In genomic region chr13:93966271-93966670, GRCm38 (mm10) we compare ENCODE assay signal across 16 mouse cellular contexts.
A peak's percentile ranks its signal among the peaks of the same experiment; 100 is the strongest.
DNase-seq lines count a peak whose midpoint lies in the region; ATAC-seq and TF ChIP-seq lines count a peak whose summit lies in the region.
"Had no signal": no experiment of that assay in that cellular context is flagged by ENCODE, and none has a peak within 500 bp of the region (broad histone marks: within the 10 kb centered on the region; RNA-seq: fewer than 3 reads in every experiment).

No protein-coding gene starts in this region.

- H3K9ac ChIP-seq in forebrain, embryonic 13.5 days = no peak overlapping the region
- H3K9ac ChIP-seq in limb, embryonic 13.5 days = no peak overlapping the region
- H3K9ac ChIP-seq: liver, postnatal 0 days; stomach, embryonic 15.5 days had no signal

- 0 out of 2 replicates have a peak, but pooled peaks cover 3% of the 10 kb centered on the region for H3K27me3 ChIP-seq in forebrain, embryonic 13.5 days
- H3K27me3 ChIP-seq in limb, embryonic 13.5 days = no peaks in the 10 kb centered on the region
- no peaks in the 10 kb centered on the region for H3K27me3 ChIP-seq in kidney, adult 2 months (replicated peaks; ENCODE audit: control insufficient read depth, insufficient read depth, low read length)
- H3K27me3 ChIP-seq: stomach, embryonic 15.5 days had no signal

- TF ChIP-seq POLR2A in kidney, adult 2 months (IDR thresholded peaks at IDR 0.05; ENCODE audit: low read depth, low read length) = no peak

- H3K9me3 ChIP-seq in forebrain, embryonic 13.5 days (replicated peaks) = no peaks in the 10 kb centered on the region
- no peaks in the 10 kb centered on the region for H3K9me3 ChIP-seq in limb, embryonic 13.5 days
- H3K9me3 ChIP-seq: stomach, embryonic 15.5 days had no signal

- DNase-seq in layer of hippocampus, adult 8-10 months (ENCODE audit: low spot score in 2 of 2) = peak; percentile 5 to 7
- DNase-seq in layer of hippocampus, postnatal 36 days = no peak
- peak; percentile 16 for DNase-seq in brain, embryonic 18.5 days (ENCODE audit: low read depth, low spot score)
- DNase-seq in kidney, adult 2 months = no peak
- no peak for DNase-seq in ovary, adult 18-20 months (ENCODE audit: low spot score)
- DNase-seq in urinary bladder, postnatal 25 days (ENCODE audit: low spot score) = no peak
- DNase-seq: adrenal gland, postnatal 36 days; cerebellum, adult 11-12 months; gastrocnemius, adult 2 months; heart, postnatal 4 days; kidney, adult 18-20 months; liver, postnatal 0 days had no signal

- no peak overlapping the region for H3K27ac ChIP-seq in forebrain, embryonic 13.5 days
- no peak overlapping the region for H3K27ac ChIP-seq in limb, embryonic 13.5 days
- no peak overlapping the region for H3K27ac ChIP-seq in kidney, adult 2 months (ENCODE audit: insufficient read depth, low read depth, low read length)
- H3K27ac ChIP-seq: gastrocnemius, adult 2 months; stomach, embryonic 15.5 days had no signal

- no peaks in the 10 kb centered on the region for H3K36me3 ChIP-seq in forebrain, embryonic 13.5 days (ENCODE audit: poor library complexity, severe bottlenecking)
- no peaks in the 10 kb centered on the region for H3K36me3 ChIP-seq in limb, embryonic 13.5 days
- no peaks in the 10 kb centered on the region for H3K36me3 ChIP-seq in kidney, adult 2 months (ENCODE audit: control insufficient read depth, insufficient read depth, low read length)
- H3K36me3 ChIP-seq: stomach, embryonic 15.5 days had no signal

- peak; percentile 86 for ATAC-seq in forebrain, embryonic 13.5 days
- ATAC-seq in limb, embryonic 13.5 days (ENCODE audit: low FRiP score, low read depth) = peak; percentile 73; the same call in 1 of the 2 replicates
- ATAC-seq: liver, postnatal 0 days had no signal

- no peak overlapping the region for H3K4me3 ChIP-seq in forebrain, embryonic 13.5 days
- H3K4me3 ChIP-seq in limb, embryonic 13.5 days = no peak overlapping the region
- no peak overlapping the region for H3K4me3 ChIP-seq in kidney, adult 2 months (ENCODE audit: insufficient read depth, low read depth, low read length)
- H3K4me3 ChIP-seq: erythroblast, embryonic 14.5 days; gastrocnemius, adult 2 months; stomach, embryonic 15.5 days had no signal

- H3K4me2 ChIP-seq in forebrain, embryonic 13.5 days = no peak overlapping the region
- H3K4me2 ChIP-seq in limb, embryonic 13.5 days (replicated peaks) = no peak overlapping the region
- H3K4me2 ChIP-seq: stomach, embryonic 15.5 days had no signal

- no peak for TF ChIP-seq CTCF in kidney, adult 2 months (conservative IDR thresholded peaks at IDR 0.05; ENCODE audit: insufficient read depth, insufficient read length, low read depth, low read length)

- H3K4me1 ChIP-seq in forebrain, embryonic 13.5 days = peaks cover 14% of the 10 kb centered on the region
- peaks cover 18% of the 10 kb centered on the region for H3K4me1 ChIP-seq in limb, embryonic 13.5 days
- H3K4me1 ChIP-seq in kidney, adult 2 months (ENCODE audit: control insufficient read depth, insufficient read depth, low read length) = no peaks in the 10 kb centered on the region
- H3K4me1 ChIP-seq: stomach, embryonic 15.5 days had no signal

Comparison
In these comparisons a context has a peak if more than half of its experiments do, and no peak if none do; other contexts are left out.
1. DNase-seq: peak in layer of hippocampus, adult 8-10 months (2 of 2) and brain, embryonic 18.5 days (single experiment); none in layer of hippocampus, postnatal 36 days (0 of 2), kidney, adult 2 months (single experiment), ovary, adult 18-20 months (single experiment) and urinary bladder, postnatal 25 days (single experiment).